Mouse (Mus musculus) kidney, adult 2 months (tissue): Measurements from ENCODE around the gene Cd53. TPM values are rescaled to one million over a fixed set of nuclear protein-coding genes. Genes with fewer than 3 reads are reported as not detected.

Experiments
- DNase-seq: peaks from one replicate; pipeline ENCODE4 v3.0.0; 2021
- H3K27ac ChIP-seq: fragments of 200-500 bp; 2 replicates; pipeline ENCODE4 v1.5.1; 2012; ENCODE audit warnings: low read depth, low read length, control low read depth, inconsistent platforms; ENCODE audit not compliant: insufficient read depth
- H3K27me3 ChIP-seq: fragments of 200-500 bp; replicated peaks from 2 replicates; pipeline ENCODE4 v1.6.1; 2012; ENCODE audit warnings: mild to moderate bottlenecking, moderate library complexity, low read length, inconsistent platforms; ENCODE audit not compliant: control insufficient read depth, insufficient read depth
- H3K36me3 ChIP-seq: fragments of 200-500 bp; 2 replicates; pipeline ENCODE4 v1.6.1; 2012; ENCODE audit warnings: mild to moderate bottlenecking, moderate library complexity, low read length, inconsistent platforms; ENCODE audit not compliant: control insufficient read depth, insufficient read depth
- H3K4me1 ChIP-seq: fragments of 200-500 bp; 2 replicates; pipeline ENCODE4 v1.6.1; 2011; ENCODE audit warnings: low read length; ENCODE audit not compliant: control insufficient read depth, insufficient read depth
- H3K4me3 ChIP-seq: fragments of 200-500 bp; 2 replicates; pipeline ENCODE4 v1.5.1; 2011; ENCODE audit warnings: mild to moderate bottlenecking, low read depth, low read length, control low read depth; ENCODE audit not compliant: insufficient read depth
- CTCF ChIP-seq: fragments of 200-500 bp; conservative IDR thresholded peaks from 2 replicates; pipeline ENCODE4 v1.5.1; 2011; ENCODE audit warnings: low read depth, mild to moderate bottlenecking, control low read depth, low read length, moderate library complexity, mixed read lengths; ENCODE audit not compliant: insufficient read depth, insufficient read length
- POLR2A ChIP-seq: fragments of 200-500 bp; IDR thresholded peaks from one replicate; pipeline ENCODE4 v1.6.1; 2011; ENCODE audit warnings: low read depth, low read length, control low read depth
- WGBS: fragments of 180-500 bp; shearing (Covaris S2); methylation state at CpG from one replicate; pipeline ENCODE4 v1.1.7; 2018; 5-methylcytosine and 5-hydroxymethylcytosine counted together
- polyA plus RNA-seq: library from polyadenylated mRNA; depleted of rRNA; stranded (reverse); fragments of >200 nt; gene quantifications from 2 replicates; pipeline ENCODE4 v1.2.3, GENCODE M21; 2012; rRNA removed

Cd53 gene
- 2.9 and 11.5 TPM in 2 replicates for polyA plus RNA-seq

DNA sequence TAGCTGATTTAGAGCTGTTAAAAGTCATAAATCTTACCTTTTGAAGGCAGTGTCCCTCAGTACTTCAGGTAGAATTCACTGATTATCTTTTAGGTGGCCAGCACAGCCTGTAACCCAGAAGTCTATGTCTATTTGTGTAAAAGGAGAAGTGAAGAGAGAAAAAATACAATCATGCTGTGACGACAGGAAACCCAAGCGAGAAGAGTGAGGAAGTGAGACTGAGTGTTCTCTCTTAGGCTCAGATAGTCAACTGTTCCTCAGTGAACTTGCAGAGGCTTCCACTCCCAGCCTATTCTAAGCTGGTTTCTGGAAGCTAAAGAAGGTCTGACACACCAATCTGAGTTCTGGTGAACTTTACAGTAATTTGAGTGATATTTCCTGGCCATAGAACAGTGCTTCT, at the start of gene Cd53:
Gene Cd53 (minus strand): TSS at position 220 of the 400 bp plus-strand sequence.
- Histone ChIP-seq H3K27ac (no peak within 1 kb of the TSS), H3K27me3 (no peaks in the 10 kb centered on the region), H3K4me3 (no peak within 1 kb of the TSS), H3K4me1 (no peaks in the 10 kb centered on the region), H3K36me3 (no peaks in the 10 kb centered on the region)
- peak; percentile 12 for DNase-seq
- TF ChIP-seq CTCF, result no peak
- no peak for TF ChIP-seq POLR2A
- WGBS, result 70% methylated on average over 2 of the region's 2 CpGs

DNA sequence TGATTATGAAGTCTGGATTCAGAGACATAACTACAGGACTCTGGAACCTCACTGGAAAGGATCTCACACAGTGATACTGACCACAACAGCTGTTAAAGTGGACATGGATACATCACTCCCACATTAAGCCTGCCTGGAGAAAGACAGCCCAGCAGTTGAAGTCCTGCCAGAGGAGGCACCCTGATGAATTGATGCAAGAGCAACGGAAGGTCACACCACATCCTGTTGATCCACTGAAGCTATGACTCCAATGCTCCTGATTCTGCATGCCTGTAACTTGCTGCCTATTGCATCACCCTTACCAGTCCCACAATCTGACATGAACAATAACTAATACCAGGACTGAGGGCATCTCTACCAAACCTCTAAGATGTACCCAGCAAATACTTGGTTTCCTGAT, 42.2 kb upstream of the Cd53 start:
- WGBS, result 67% methylated on average over 1 of the region's 1 CpGs
- H3K27ac ChIP-seq, result no peak overlapping the region

DNA sequence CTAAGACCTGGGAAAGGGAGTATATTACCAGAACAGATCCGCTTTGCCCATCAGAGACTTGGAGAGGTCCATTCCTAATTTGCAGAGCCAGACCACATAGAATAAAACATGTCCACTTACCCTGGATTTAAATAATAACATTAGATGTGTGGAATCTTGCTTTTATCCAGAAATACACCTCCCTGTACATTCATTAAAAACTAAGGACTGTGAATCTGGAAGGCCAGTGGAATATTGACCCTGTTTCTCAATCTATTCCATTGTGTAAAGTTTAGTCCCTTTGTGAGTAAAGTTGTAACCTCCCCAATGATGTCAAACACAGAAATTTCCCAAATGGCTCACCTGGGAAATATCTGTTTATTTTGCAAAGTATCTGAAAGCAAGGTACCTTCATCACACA, 36.2 kb upstream of the Cd53 start, which contains the start of gene Olfr266:
Gene Olfr266 (minus strand): TSS at position 101 of the 400 bp plus-strand sequence.
- Histone ChIP-seq H3K27me3 (no peaks in the 10 kb centered on the region), H3K4me3 (no peak within 1 kb of the TSS), H3K4me1 (no peaks in the 10 kb centered on the region), H3K36me3 (no peaks in the 10 kb centered on the region), H3K27ac (no peak within 1 kb of the TSS)
- no peak for DNase-seq
- TF ChIP-seq CTCF (no peak), POLR2A (no peak)
- 72% methylated on average over 1 of the region's 1 CpGs for WGBS

More for the DNA sequence above, 42.2 kb upstream of the Cd53 start:
- Histone ChIP-seq H3K4me3 (no peak overlapping the region), H3K36me3 (no peaks in the 10 kb centered on the region), H3K4me1 (no peaks in the 10 kb centered on the region), H3K27me3 (no peaks in the 10 kb centered on the region)
- TF ChIP-seq CTCF (no peak), POLR2A (no peak)
- peak; percentile 23 for DNase-seq

DNA sequence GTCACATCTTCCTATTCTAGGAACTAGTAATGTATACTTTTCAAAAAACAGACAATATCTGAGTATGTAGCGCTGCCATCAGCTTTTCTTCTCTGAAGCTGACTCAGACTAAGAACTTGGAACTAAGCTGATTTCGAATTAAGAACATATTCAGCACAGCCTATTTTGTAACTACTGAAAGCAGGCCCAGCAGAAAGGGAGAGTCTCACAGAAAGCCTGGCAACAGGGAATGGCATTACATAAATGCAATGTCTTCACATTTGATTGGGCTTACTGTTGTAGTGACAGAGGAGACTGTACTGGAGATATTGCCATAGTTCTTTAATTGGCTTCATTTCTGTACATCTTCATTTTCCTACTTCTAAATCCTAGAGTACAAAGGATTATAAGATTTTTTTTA, 27.7 kb upstream of the Cd53 start:
- H3K36me3 ChIP-seq, result no peaks in the 10 kb centered on the region
- no peaks in the 10 kb centered on the region for H3K4me1 ChIP-seq
- 76% methylated on average over 2 of the region's 2 CpGs for WGBS
- no peak overlapping the region for H3K27ac ChIP-seq
- TF ChIP-seq CTCF (no peak), POLR2A (no peak)
- DNase-seq, result no peak
- H3K27me3 ChIP-seq, result no peaks in the 10 kb centered on the region
- H3K4me3 ChIP-seq, result no peak overlapping the region

DNA sequence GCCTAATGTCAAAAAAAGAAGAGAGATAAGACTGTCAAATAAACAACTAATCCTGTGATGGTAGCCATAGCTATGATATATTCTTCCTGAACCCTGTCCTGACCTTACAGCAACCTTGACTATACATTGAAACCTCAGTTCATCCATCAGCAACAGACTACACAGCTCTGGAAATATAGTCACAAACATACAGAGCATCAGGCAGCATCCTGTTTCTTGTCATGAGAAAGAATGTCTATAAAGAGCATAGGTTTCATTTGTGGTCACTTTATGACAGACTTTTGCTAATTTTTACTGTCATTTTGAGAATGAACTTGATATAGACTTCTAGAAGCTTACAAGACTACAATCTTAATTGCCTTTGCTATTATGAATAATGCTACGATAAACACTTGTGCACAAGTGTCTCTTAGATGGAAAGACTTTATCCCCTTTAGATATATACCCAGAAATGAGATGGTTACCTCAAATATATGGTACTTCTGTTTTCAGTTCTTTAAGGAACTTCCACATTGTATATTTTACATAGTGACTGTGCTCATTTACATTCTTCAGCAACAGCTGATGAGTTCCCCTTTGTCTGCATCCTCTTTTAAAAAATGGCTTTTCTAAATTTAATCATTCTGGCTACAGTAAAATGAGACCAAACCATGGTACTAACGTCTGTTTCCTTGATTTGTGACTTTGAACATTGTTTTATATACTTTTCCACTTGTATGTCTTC, 19.2 kb upstream of the Cd53 start:
- Histone ChIP-seq H3K27ac (no peak overlapping the region), H3K36me3 (no peaks in the 10 kb centered on the region), H3K27me3 (no peaks in the 10 kb centered on the region), H3K4me1 (no peaks in the 10 kb centered on the region), H3K4me3 (no peak overlapping the region)
- 55% methylated on average over 2 of the region's 2 CpGs for WGBS
- TF ChIP-seq POLR2A, result no peak
- TF ChIP-seq CTCF, result no peak
- DNase-seq, result no peak

DNA sequence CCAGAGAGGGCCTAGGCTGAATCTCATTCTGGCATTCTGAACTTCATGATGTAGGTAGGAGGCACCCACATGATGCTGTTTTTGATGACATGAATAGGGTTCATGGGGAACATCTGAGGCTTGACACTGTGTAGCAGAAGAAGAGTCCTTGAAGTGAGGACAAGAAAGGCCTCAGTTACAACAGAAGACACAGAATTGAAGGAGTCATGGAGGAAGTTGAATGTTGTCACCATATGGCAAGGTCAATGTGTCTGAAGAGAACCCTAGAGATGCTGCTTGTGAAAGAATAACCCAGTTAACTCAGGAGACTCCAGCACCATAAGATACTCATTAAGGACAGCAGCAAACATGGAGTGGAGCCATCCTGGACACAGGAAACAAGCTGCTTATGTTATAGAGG, 8.1 kb upstream of the Cd53 start:
- DNase-seq, result no peak
- H3K4me3 ChIP-seq, result no peak overlapping the region
- H3K4me1 ChIP-seq, result no peaks in the 10 kb centered on the region
- H3K27me3 ChIP-seq, result no peaks in the 10 kb centered on the region
- no peak overlapping the region for H3K27ac ChIP-seq
- TF ChIP-seq POLR2A, result no peak
- TF ChIP-seq CTCF, result no peak
- H3K36me3 ChIP-seq, result no peaks in the 10 kb centered on the region

DNA sequence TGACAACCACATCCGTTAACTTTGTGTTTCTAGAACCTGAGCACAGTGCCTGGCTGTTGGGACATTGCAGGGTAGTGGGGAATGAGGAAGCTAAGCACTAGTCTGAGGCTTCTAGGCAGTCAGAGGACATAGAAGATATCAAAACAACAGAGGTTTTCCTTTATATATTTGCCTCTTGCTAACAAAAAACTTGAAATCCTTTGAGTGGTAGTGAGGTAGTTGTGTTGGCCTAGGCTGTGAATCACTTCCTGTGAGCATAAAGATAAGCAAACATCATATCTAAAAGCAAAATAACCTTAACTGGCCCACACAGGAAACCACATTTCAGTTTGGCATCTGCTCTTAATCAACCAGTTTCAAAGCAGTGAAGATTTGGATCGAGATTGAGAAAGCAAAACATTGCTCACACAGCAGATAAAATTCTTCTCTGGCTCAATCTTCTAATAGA, 1.5 kb downstream of the Cd53 start:
- Histone ChIP-seq H3K36me3 (no peaks in the 10 kb centered on the region), H3K4me1 (no peaks in the 10 kb centered on the region), H3K27ac (peak overlapping the region; percentile 45; the same call in 1 of the 2 replicates), H3K4me3 (no peak overlapping the region), H3K27me3 (no peaks in the 10 kb centered on the region)
- WGBS, result 49% methylated on average over 2 of the region's 2 CpGs
- DNase-seq, result peak; percentile 57
- no peak for TF ChIP-seq POLR2A
- no peak for TF ChIP-seq CTCF
